Mouse (Mus musculus) C3H10T1/2 (cell line): ENCODE results near the gene Gm20792. TPM values are rescaled to one million over a fixed set of nuclear protein-coding genes. Genes with fewer than 3 reads are reported as not detected.

ENCODE experiments used
- polyA plus RNA-seq, 2 experiments: library from polyadenylated mRNA; unstranded; fragments of >200 nt; fragmentation: generic; extraction: Trizol; gene quantifications; one replicate each; pipeline ENCODE4 v1.2.1; 2012; ENCODE audit warnings: missing spikeins in 2 of 2

Gene Gm20792
- not detected for polyA plus RNA-seq

DNA sequence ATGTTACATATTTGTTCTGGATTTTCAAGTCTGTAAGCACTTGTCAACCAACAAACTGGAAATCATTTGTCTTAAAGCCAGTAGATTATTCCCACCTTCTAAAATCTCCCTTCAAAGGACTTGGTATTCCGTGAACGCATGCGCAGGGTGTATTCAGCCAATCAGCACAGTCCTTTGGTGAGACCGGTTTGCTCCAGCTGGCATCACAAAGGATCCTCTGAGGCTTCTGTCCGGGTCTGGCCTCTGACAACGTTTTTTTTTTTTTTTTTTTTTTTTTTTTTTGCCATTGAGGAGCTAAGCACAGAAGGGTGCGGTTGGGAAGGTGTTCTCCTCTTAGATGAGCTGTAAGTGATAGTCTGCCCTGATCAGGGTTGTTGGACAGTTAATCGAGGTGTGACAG is at the start of gene Gm20792:
Gm20792 (plus strand) TSS at position 301 of the 400 bp plus-strand sequence.

